Mouse (Mus musculus) lung, embryonic 16.5 days (tissue): ENCODE data around the gene Olfr792. TPM values are rescaled to one million over a fixed set of nuclear protein-coding genes. Genes with fewer than 3 reads are reported as not detected.

Source experiments
- ATAC-seq: fragments of 200-750 bp; cut with Nextera tagmentation; 2 replicates; pipeline ENCODE4 v1.8.0; 2017; ENCODE audit warnings: low read depth, mild to moderate bottlenecking, moderate library complexity
- H3K27ac ChIP-seq: fragments of 300-500 bp; sonication (generic); 2 replicates; pipeline ENCODE4 v1.5.1; 2014; ENCODE audit warnings: mild to moderate bottlenecking, control low read depth, low read length
- H3K27me3 ChIP-seq: fragments of 300-500 bp; sonication (generic); 2 replicates; pipeline ENCODE4 v1.6.1; 2014; ENCODE audit warnings: low read depth, low read length, mixed read lengths; ENCODE audit not compliant: control insufficient read depth, insufficient read depth
- H3K36me3 ChIP-seq: fragments of 300-500 bp; sonication (generic); 2 replicates; pipeline ENCODE4 v1.6.1; 2014; ENCODE audit warnings: low read length; ENCODE audit not compliant: control insufficient read depth, insufficient read depth
- H3K4me1 ChIP-seq: fragments of 300-500 bp; sonication (generic); replicated peaks from 2 replicates; pipeline ENCODE4 v1.6.1; 2014; ENCODE audit warnings: low read length, mixed read lengths; ENCODE audit not compliant: control insufficient read depth, insufficient read depth
- H3K4me2 ChIP-seq: fragments of 300-500 bp; sonication (generic); 2 replicates; pipeline ENCODE4 v1.6.1; 2014; ENCODE audit warnings: low read depth, low read length, control low read depth
- H3K4me3 ChIP-seq: fragments of 300-500 bp; sonication (generic); 2 replicates; pipeline ENCODE4 v1.5.1; 2014; ENCODE audit warnings: mild to moderate bottlenecking, low read length, control low read depth
- H3K9ac ChIP-seq: fragments of 300-500 bp; sonication (generic); 2 replicates; pipeline ENCODE4 v1.6.1; 2014; ENCODE audit warnings: low read length, control low read depth
- H3K9me3 ChIP-seq: fragments of 300-500 bp; sonication (generic); 2 replicates; pipeline ENCODE4 v1.6.1; 2016; ENCODE audit warnings: low read length; ENCODE audit not compliant: control insufficient read depth
- WGBS: fragments of 180-500 bp; shearing (Covaris S2); extraction: QIAGEN DNeasy Blood & Tissue Kit; methylation state at CpG from one replicate; pipeline ENCODE4 v1.1.7; 2014; 5-methylcytosine and 5-hydroxymethylcytosine counted together
- microRNA-seq: library from miRNA; unstranded; fragments of <30 nt; microRNA quantifications from one replicate; pipeline ENCODE4, GENCODE M21; 2016
- polyA plus RNA-seq: library from polyadenylated mRNA; unstranded; fragments of >200 nt; fragmentation: Nextera tagmentation; extraction: Ambion mirVana; gene quantifications from 2 replicates; pipeline ENCODE4 v1.2.1, GENCODE M21; 2015

The Olfr792 gene
- polyA plus RNA-seq = not detected in 2 replicates

DNA sequence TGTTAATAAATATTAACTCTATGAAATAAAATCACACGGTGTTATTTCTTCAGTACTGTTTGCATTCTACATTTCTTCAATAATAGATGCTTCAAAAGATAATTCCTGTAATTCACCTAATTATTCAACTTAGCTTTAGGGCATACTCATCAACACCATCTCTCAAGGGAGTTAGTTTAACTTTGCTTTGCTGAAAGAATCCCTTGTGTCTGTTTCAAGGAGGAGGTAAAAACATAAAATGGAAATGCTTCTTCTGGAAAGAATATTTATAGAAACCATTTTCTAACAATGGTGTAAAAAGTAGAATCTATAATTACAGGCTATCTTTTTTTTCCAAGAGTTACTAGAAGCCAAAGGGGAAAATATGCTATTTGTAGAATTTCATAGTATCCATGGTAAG is at the start of gene Olfr792:
TSS of gene Olfr792 (plus strand) at position 301 of the 400 bp plus-strand sequence.
- ATAC-seq = no peak
- no peak within 1 kb of the TSS for H3K27ac ChIP-seq
- 74% methylated on average over 1 of the region's 1 CpGs for WGBS
- no peak within 1 kb of the TSS for H3K4me3 ChIP-seq
- H3K9me3 ChIP-seq = no peaks in the 10 kb centered on the region
- H3K27me3 ChIP-seq = no peaks in the 10 kb centered on the region
- no peaks in the 10 kb centered on the region for H3K36me3 ChIP-seq
- H3K4me2 ChIP-seq = no peak within 1 kb of the TSS
- H3K4me1 ChIP-seq = no peaks in the 10 kb centered on the region
- no peak within 1 kb of the TSS for H3K9ac ChIP-seq

DNA sequence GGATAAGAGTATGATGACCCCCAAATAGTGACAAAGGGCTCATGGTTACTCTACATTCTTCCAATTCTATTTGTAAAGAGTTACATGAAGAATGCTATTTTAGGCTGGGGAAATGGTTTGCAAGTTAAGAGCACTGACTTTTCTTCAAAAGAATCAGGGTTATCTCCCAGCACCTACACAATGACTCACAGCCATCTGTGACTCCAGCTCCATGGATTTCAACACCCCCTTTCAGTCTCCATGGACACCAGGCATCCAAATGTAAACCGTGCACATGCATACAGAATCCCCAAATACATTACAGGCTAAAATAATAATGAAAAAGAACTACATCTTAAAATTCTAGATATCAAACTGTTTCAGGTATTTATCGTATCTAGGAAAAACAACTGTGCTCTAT is 48.9 kb upstream of the Olfr792 start:
- Histone ChIP-seq H3K9me3 (no peaks in the 10 kb centered on the region), H3K4me3 (no peak overlapping the region), H3K27me3 (no peaks in the 10 kb centered on the region), H3K27ac (no peak overlapping the region), H3K4me2 (no peak overlapping the region), H3K4me1 (no peaks in the 10 kb centered on the region), H3K36me3 (no peaks in the 10 kb centered on the region), H3K9ac (no peak overlapping the region)
- ATAC-seq = no peak
- 80% methylated on average over 2 of the region's 2 CpGs for WGBS

DNA sequence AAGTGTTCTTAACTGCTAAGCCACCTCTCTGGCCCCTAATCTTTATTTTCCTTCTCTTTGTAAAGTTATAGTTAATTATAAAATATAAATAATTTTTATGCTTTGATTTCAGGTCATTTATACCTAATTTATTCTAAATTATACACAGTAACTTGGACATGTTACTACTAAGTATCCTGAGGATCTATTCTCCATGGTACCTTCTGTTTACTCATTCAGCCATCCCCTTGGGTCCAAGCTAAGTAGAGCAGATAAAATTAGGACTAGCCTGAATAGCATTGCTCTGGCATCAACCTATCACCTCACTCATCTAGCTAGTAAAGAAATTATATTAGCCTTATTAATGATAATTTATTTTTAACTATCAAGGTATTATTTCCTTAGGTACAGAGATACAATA is 40.8 kb upstream of the Olfr792 start, which contains the start of gene Olfr790:
TSS of gene Olfr790 (plus strand) at position 301 of the 400 bp plus-strand sequence.
- Histone ChIP-seq H3K27ac (no peak within 1 kb of the TSS), H3K4me2 (no peak within 1 kb of the TSS), H3K9ac (no peak within 1 kb of the TSS), H3K9me3 (no peaks in the 10 kb centered on the region), H3K4me3 (no peak within 1 kb of the TSS), H3K36me3 (no peaks in the 10 kb centered on the region), H3K4me1 (no peaks in the 10 kb centered on the region), H3K27me3 (no peaks in the 10 kb centered on the region)
- ATAC-seq = no peak

DNA sequence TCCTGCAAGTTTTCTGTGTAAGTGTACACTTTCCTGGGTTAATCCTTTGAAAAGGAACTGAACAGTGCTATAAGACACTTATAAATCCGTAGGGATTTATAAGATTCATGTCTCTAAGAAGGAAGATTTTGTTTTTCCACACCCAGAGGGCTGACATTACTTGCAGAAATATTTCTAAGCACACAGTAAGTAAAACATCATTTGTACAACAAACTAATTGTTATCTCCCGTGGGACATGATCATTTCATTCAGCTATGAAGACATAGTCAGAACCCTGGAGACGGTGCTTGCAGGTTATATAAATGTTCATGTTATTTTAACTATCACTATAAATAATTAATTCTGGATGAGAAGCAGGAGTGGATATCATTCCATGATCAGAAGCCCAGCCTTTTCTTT is 17.5 kb upstream of the Olfr792 start, which contains the start of gene Olfr791:
TSS of gene Olfr791 (plus strand) at position 301 of the 400 bp plus-strand sequence.
- WGBS = 61% methylated on average over 3 of the region's 3 CpGs
- H3K36me3 ChIP-seq = no peaks in the 10 kb centered on the region
- no peak within 1 kb of the TSS for H3K4me3 ChIP-seq
- no peaks in the 10 kb centered on the region for H3K9me3 ChIP-seq
- H3K9ac ChIP-seq = no peak within 1 kb of the TSS
- no peak within 1 kb of the TSS for H3K27ac ChIP-seq
- no peaks in the 10 kb centered on the region for H3K4me1 ChIP-seq
- H3K4me2 ChIP-seq = no peak within 1 kb of the TSS
- no peaks in the 10 kb centered on the region for H3K27me3 ChIP-seq
- no peak for ATAC-seq

DNA sequence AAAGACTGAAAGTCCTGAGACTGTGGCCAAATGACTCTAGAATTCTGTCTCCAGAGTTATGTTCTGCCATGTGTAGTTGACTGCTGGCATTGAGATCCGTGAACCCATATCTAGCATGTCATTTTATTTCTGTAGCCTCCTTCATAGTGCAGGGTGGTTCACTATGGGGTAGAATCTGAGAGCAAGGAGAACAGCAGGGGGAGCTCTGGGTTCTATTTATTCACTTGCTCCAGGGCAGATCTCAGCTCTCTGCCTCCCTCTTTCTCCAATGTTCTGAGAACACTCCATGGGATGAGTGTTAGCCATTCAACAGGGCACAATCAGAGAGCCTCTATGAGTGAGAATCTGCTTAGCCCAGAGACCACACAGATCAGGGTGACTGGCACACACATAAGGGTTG is 10.4 kb downstream of the Olfr792 start:
- Histone ChIP-seq H3K9me3 (peaks cover 4% of the 10 kb centered on the region), H3K36me3 (no peaks in the 10 kb centered on the region), H3K4me3 (no peak overlapping the region), H3K4me2 (no peak overlapping the region), H3K9ac (no peak overlapping the region), H3K27ac (no peak overlapping the region), H3K27me3 (no peaks in the 10 kb centered on the region), H3K4me1 (no peaks in the 10 kb centered on the region)
- ATAC-seq = no peak
- WGBS = 46% methylated on average over 1 of the region's 1 CpGs

DNA sequence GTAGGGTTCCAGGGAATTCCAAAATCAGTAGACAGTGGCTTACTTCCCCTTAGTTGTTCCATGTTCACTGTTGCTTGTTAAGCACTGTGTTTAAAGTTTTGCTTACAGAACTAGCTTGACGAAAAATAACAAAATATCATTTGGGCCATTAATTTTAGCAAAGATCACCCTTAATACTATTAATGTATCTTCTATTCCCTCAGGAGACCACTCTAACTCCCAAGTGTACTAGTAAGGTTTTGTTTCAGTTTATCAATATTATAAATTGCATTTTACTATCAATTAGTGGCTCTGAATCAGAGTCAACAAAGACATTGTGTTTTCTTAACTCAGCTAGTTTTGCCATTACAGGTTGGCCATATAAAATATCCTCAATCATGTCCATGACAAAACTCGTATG is 28.4 kb downstream of the Olfr792 start, which contains the start of gene Olfr794:
TSS of gene Olfr794 (plus strand) at position 301 of the 400 bp plus-strand sequence.
- Histone ChIP-seq H3K9me3 (no peaks in the 10 kb centered on the region), H3K27ac (no peak within 1 kb of the TSS), H3K4me3 (no peak within 1 kb of the TSS), H3K9ac (no peak within 1 kb of the TSS), H3K27me3 (no peaks in the 10 kb centered on the region), H3K36me3 (no peaks in the 10 kb centered on the region), H3K4me2 (no peak within 1 kb of the TSS), H3K4me1 (no peaks in the 10 kb centered on the region)
- ATAC-seq = no peak
- WGBS = 63% methylated on average over 2 of the region's 2 CpGs

DNA sequence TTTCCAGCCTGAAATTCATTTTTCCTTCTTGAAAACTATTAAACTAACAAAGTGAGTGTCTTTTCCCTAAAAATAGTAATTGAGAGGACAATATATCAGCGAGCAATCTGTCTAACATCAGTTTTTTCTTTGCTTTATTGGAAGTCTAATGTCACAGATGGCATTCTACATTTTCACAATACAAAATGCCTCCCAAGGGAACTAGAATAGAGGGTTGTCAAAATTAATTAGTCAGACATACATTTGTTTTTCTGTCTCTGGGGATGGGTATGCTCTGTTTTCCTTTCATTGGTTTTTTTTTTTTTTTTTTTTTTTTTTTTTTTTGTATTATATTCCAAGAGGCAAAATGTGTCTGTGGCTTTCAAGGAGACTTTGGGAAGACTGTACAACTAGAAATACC is 38.1 kb downstream of the Olfr792 start:
- Histone ChIP-seq H3K36me3 (no peaks in the 10 kb centered on the region), H3K27me3 (no peaks in the 10 kb centered on the region), H3K4me2 (no peak overlapping the region), H3K9ac (no peak overlapping the region), H3K4me1 (no peaks in the 10 kb centered on the region), H3K4me3 (no peak overlapping the region), H3K27ac (no peak overlapping the region), H3K9me3 (no peaks in the 10 kb centered on the region)
- 62% methylated on average over 1 of the region's 1 CpGs for WGBS
- no peak for ATAC-seq

Small RNA genes lying within 50 kb of the gene (microRNA-seq; reads per million reads assigned to microRNA genes)
- gene Gm23252 = not detected

Other genes with a start within 250 kb of the Olfr792 start
- gene Olfr780, start 221.0 kb upstream of the Olfr792 start, polyA plus RNA-seq = not detected in 2 replicates
- not detected in 2 replicates for gene Olfr781, start 210.3 kb upstream of the Olfr792 start, polyA plus RNA-seq
- not detected in 2 replicates for gene Olfr782, start 190.3 kb upstream of the Olfr792 start, polyA plus RNA-seq
- 0.05 and 0.06 TPM in 2 replicates for gene Olfr784, start 155.1 kb upstream of the Olfr792 start, polyA plus RNA-seq
- not detected in 2 replicates for gene Olfr785, start 133.7 kb upstream of the Olfr792 start, polyA plus RNA-seq
- not detected in 2 replicates for gene Olfr786, start 111.9 kb upstream of the Olfr792 start, polyA plus RNA-seq
- not detected in 2 replicates for gene Olfr787, start 77.3 kb upstream of the Olfr792 start, polyA plus RNA-seq
- gene Olfr788, start 68.2 kb upstream of the Olfr792 start, polyA plus RNA-seq = not detected in 2 replicates
- not detected in 2 replicates for gene Olfr789, start 54.4 kb upstream of the Olfr792 start, polyA plus RNA-seq
- gene Olfr790, start 40.7 kb upstream of the Olfr792 start, polyA plus RNA-seq = not detected in 2 replicates
- not detected in 2 replicates for gene Olfr791, start 17.4 kb upstream of the Olfr792 start, polyA plus RNA-seq
- not detected in 2 replicates for gene Olfr794, start 28.5 kb downstream of the Olfr792 start, polyA plus RNA-seq
- not detected in 2 replicates for gene Olfr796, start 73.4 kb downstream of the Olfr792 start, polyA plus RNA-seq
- not detected in 2 replicates for gene Olfr798, start 88.8 kb downstream of the Olfr792 start, polyA plus RNA-seq
- not detected in 2 replicates for gene Olfr799, start 98.3 kb downstream of the Olfr792 start, polyA plus RNA-seq
- not detected in 2 replicates for gene Olfr800, start 118.5 kb downstream of the Olfr792 start, polyA plus RNA-seq
- not detected in 2 replicates for gene Olfr801, start 134.7 kb downstream of the Olfr792 start, polyA plus RNA-seq
- gene Olfr802, start 149.0 kb downstream of the Olfr792 start, polyA plus RNA-seq = not detected in 2 replicates
- not detected in 2 replicates for gene Olfr803, start 155.1 kb downstream of the Olfr792 start, polyA plus RNA-seq
- not detected in 2 replicates for gene Olfr804, start 164.0 kb downstream of the Olfr792 start, polyA plus RNA-seq
- not detected in 2 replicates for gene Olfr805, start 190.2 kb downstream of the Olfr792 start, polyA plus RNA-seq
- gene Olfr806, start 202.8 kb downstream of the Olfr792 start, polyA plus RNA-seq = not detected in 2 replicates
- not detected in 2 replicates for gene Olfr807, start 218.6 kb downstream of the Olfr792 start, polyA plus RNA-seq
- gene Olfr808, start 226.3 kb downstream of the Olfr792 start, polyA plus RNA-seq = not detected in 2 replicates
- not detected in 2 replicates for gene Olfr809, start 235.5 kb downstream of the Olfr792 start, polyA plus RNA-seq